Mouse (Mus musculus) gastrocnemius, adult 18-20 months (tissue): ENCODE measurements around the gene E330021D16Rik. TPM values are rescaled to one million over a fixed set of nuclear protein-coding genes. Genes with fewer than 3 reads are reported as not detected.

Experiments used
- total RNA-seq, 2 experiments: library from RNA; stranded (reverse); gene quantifications; 2 replicates each; pipeline ENCODE4 v1.2.3; 2021

The E330021D16Rik gene
- total RNA-seq, 2 experiments from 2014 or later = not detected

Other genes with a start within 250 kb of the E330021D16Rik start
- under 1 TPM; 0.02 TPM for gene Grin2b, start 242.1 kb downstream of the E330021D16Rik start, total RNA-seq
- not detected for gene Gm8994, start 88.0 kb downstream of the E330021D16Rik start, total RNA-seq
- 10 to 100 TPM; 40.0 to 42.4 TPM for gene Atf7ip, start 90.6 kb upstream of the E330021D16Rik start, total RNA-seq
- gene Plbd1, start 246.4 kb upstream of the E330021D16Rik start, total RNA-seq = 10 to 100 TPM; 15.1 to 20.8 TPM